Mouse (Mus musculus) myocyte (in vitro differentiated cells): ENCODE measurements at regions not wholly inside any gene's neighbourhood (a gene's known extent, or its start where the extent isn't known, plus 50 kb on each side); places are given as distances from the start of the nearest gene placed in this dataset.

Experiments used
- H3K27me3 ChIP-seq: one replicate; pipeline ENCODE4 v1.6.1; 2011; ENCODE audit not compliant: control insufficient read depth, insufficient read depth, insufficient read length
- H3K36me3 ChIP-seq: one replicate; pipeline ENCODE4 v1.6.1; 2011; ENCODE audit not compliant: control insufficient read depth, insufficient read depth
- H3K4me2 ChIP-seq: one replicate; pipeline ENCODE4 v1.6.1; 2011; ENCODE audit warnings: low read depth, control low read depth
- H3K4me3 ChIP-seq: one replicate; pipeline ENCODE4 v1.5.1; 2011; ENCODE audit warnings: mild to moderate bottlenecking, control low read depth, moderate library complexity
- H3K79me2 ChIP-seq: one replicate; pipeline ENCODE4 v1.6.1; 2011; ENCODE audit not compliant: control insufficient read depth, insufficient read depth
- H3ac ChIP-seq: one replicate; pipeline ENCODE4 v1.6.1; 2011; ENCODE audit not compliant: control insufficient read depth, insufficient read length
- CEBPB ChIP-seq: IDR thresholded peaks from 2 replicates; pipeline ENCODE4 v1.6.1; 2011; ENCODE audit warnings: mild to moderate bottlenecking, moderate library complexity; ENCODE audit not compliant: poor library complexity, insufficient read depth, severe bottlenecking
- E2F4 ChIP-seq: IDR thresholded peaks from one replicate; pipeline ENCODE4 v1.6.1; 2011; ENCODE audit warnings: mild to moderate bottlenecking, control low read depth, moderate library complexity; ENCODE audit not compliant: insufficient read depth
- MAX ChIP-seq: IDR thresholded peaks from one replicate; pipeline ENCODE4 v1.6.1; 2011; ENCODE audit warnings: low read depth, mild to moderate bottlenecking, control low read depth
- MYOD1 ChIP-seq, 3 experiments: IDR thresholded peaks; one replicate each; pipeline ENCODE4 v1.6.1; 2011; ENCODE audit warnings: control low read depth in 2 of 3, low read depth in 2 of 3, mild to moderate bottlenecking in 2 of 3, moderate library complexity in 1 of 3; ENCODE audit not compliant: insufficient read length in 2 of 3, control insufficient read depth in 1 of 3
- MYOG ChIP-seq, 3 experiments: IDR thresholded peaks; one replicate each; pipeline ENCODE4 v1.6.1; 2011; ENCODE audit warnings: control low read depth in 2 of 3, low read depth in 2 of 3, mild to moderate bottlenecking in 2 of 3; ENCODE audit not compliant: insufficient read length in 2 of 3, control insufficient read depth in 1 of 3, insufficient read depth in 1 of 3
- POLR2A ChIP-seq: IDR thresholded peaks from one replicate; pipeline ENCODE4 v1.6.1; 2011; ENCODE audit warnings: low read depth, mild to moderate bottlenecking, control low read depth, moderate library complexity; ENCODE audit not compliant: insufficient read length
- POLR2AphosphoS2 ChIP-seq: IDR thresholded peaks from one replicate; pipeline ENCODE4 v1.6.1; 2011; ENCODE audit warnings: low read depth, control low read depth; ENCODE audit not compliant: insufficient read length
- REST ChIP-seq: IDR thresholded peaks from one replicate; pipeline ENCODE4 v1.6.1; 2011; ENCODE audit warnings: mild to moderate bottlenecking, control low read depth, moderate library complexity; ENCODE audit not compliant: insufficient read depth, insufficient read length
- SRF ChIP-seq: IDR thresholded peaks from one replicate; pipeline ENCODE4 v1.6.1; 2011; ENCODE audit warnings: low read depth; ENCODE audit not compliant: control insufficient read depth, insufficient read length
- TCF12 ChIP-seq: IDR thresholded peaks from one replicate; pipeline ENCODE4 v1.6.1; 2011; ENCODE audit warnings: mild to moderate bottlenecking, control low read depth; ENCODE audit not compliant: poor library complexity, insufficient read depth, severe bottlenecking
- TCF3 ChIP-seq: IDR thresholded peaks from one replicate; pipeline ENCODE4 v1.6.1; 2011; ENCODE audit warnings: low read depth, control low read depth; ENCODE audit not compliant: insufficient read length
- USF1 ChIP-seq: IDR thresholded peaks from one replicate; pipeline ENCODE4 v1.6.1; 2011; ENCODE audit warnings: low read depth, mild to moderate bottlenecking, control low read depth, moderate library complexity

DNA sequence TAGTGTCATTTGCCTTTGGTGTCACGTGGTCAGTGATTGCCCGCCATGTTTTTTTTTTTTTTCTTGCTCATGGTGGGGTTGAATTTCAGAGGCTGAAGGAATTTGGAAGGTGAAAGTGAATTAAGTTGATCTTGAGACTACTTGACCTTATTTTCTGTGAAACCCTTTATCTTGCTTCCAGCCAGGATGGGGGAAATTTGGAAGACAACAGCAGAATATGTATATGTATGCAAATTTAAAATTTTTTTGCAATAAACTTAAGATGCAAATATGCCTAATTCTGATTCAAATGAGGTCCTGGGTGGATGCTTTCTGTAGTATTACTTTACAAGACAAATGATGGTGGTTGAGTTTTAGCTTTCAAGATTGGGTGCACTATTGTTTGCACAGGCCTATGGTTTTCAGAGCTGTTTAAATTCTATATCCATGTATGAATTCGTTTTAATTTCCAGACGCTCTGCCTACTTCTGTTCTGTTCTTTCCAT lies 315.6 kb downstream of the Bckdhb start:
- no peaks in the 10 kb centered on the region for H3K79me2 ChIP-seq
- no peaks in the 10 kb centered on the region for H3K36me3 ChIP-seq
- H3ac ChIP-seq: no peak overlapping the region
- no peak for TF ChIP-seq MAX
- TF ChIP-seq E2F4: no peak
- TF ChIP-seq SRF: no peak
- TF ChIP-seq MYOG (IDR thresholded peaks at IDR 0.05; ENCODE audit: control insufficient read depth in 1 of 3, insufficient read depth in 1 of 3, insufficient read length in 2 of 3, low read depth in 2 of 3): no peak
- TF ChIP-seq CEBPB: no peak
- TF ChIP-seq MYOD1 (IDR thresholded peaks at IDR 0.05; ENCODE audit: control insufficient read depth in 1 of 3, insufficient read length in 2 of 3, low read depth in 2 of 3): no peak
- TF ChIP-seq TCF12: no peak
- no peak for TF ChIP-seq TCF3
- no peak for TF ChIP-seq POLR2AphosphoS2
- no peak for TF ChIP-seq POLR2A
- no peak overlapping the region for H3K4me2 ChIP-seq
- H3K4me3 ChIP-seq: no peak overlapping the region
- H3K27me3 ChIP-seq: no peaks in the 10 kb centered on the region

DNA sequence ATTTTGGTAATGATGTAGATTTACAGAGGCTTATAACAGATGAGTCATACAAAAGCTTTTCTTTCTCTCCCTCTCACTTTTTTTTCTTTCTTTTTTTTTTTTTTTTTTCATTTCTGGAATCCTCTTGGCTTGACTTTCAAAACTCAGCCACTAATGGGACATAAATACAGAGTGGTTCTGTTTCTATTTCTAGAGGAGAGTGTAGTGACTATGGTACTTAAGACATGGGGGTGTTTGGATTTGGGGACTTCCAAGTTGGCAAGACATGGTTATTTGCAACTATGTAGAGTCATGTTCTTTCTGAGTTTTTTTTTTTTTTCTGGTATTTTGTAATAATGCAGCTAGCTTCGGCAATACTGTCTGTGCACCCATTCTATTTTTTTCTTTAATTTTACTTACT lies 324.8 kb downstream of the Bckdhb start:
- peak overlapping the region; percentile 12 for H3K4me2 ChIP-seq
- TF ChIP-seq MAX (no peak), SRF (no peak), MYOG (IDR thresholded peaks at IDR 0.05; ENCODE audit: control insufficient read depth in 1 of 3, insufficient read depth in 1 of 3, insufficient read length in 2 of 3, low read depth in 2 of 3) (no peak), REST (no peak), USF1 (no peak), POLR2A (no peak), CEBPB (no peak), E2F4 (no peak), TCF12 (no peak), MYOD1 (IDR thresholded peaks at IDR 0.05; ENCODE audit: control insufficient read depth in 1 of 3, insufficient read length in 2 of 3, low read depth in 2 of 3) (no peak), TCF3 (no peak), POLR2AphosphoS2 (no peak)
- H3K27me3 ChIP-seq: no peaks in the 10 kb centered on the region
- no peak overlapping the region for H3ac ChIP-seq
- no peak overlapping the region for H3K4me3 ChIP-seq
- H3K79me2 ChIP-seq: no peaks in the 10 kb centered on the region
- H3K36me3 ChIP-seq: no peaks in the 10 kb centered on the region

DNA sequence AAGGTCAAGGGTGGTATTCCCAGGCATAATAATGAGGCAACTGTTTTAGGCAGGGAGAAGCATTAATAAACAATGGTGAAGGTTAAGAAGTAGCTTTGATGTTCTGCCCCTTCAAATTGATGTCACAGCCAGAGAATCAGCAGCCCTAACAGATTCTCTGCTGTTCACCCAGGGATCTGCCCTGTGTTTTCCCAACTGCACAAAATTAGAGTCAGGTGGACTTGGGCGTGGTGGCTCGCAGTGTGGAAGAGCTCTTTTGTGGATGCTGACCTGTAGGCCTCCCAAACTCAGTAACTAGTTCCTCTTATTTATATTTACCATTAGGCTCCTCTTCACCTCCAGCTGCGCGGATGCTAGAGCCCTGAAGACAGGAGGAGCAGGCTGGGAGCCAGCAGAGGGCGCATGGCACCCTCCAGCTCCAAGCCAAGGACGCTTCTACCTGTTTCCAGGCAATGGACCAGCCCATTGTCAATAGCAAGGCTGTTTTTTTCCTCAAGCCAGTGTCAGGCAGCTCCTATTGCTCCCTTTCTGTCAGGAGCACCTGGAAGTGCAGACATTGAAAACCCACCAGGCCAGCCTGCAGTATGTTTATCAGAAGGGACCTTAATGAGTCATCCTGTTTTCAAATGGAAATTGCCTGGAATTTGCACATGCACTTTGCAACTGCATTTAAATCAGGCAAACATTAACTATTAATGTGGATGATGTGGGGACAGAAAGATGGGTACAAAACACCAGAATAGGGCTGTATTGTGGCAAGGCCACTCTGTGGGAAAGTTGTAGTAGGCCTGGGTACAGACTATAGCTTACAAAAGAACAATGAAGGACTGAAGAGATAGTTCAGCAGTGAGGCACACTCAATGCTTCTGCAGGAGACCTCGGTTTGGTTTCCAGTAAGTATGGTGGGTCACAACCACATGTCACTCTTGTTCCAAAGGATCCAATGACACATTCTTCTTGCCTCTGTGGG lies 328.4 kb downstream of the Bckdhb start:
- Histone ChIP-seq H3K27me3 (no peaks in the 10 kb centered on the region), H3ac (no peak overlapping the region), H3K79me2 (no peaks in the 10 kb centered on the region), H3K4me2 (no peak overlapping the region), H3K36me3 (no peaks in the 10 kb centered on the region), H3K4me3 (no peak overlapping the region)
- TF ChIP-seq SRF (no peak), POLR2A (no peak), POLR2AphosphoS2 (no peak), MYOG (IDR thresholded peaks at IDR 0.05; ENCODE audit: control insufficient read depth in 1 of 3, insufficient read depth in 1 of 3, insufficient read length in 2 of 3, low read depth in 2 of 3) (no peak), REST (no peak), MAX (no peak), USF1 (no peak), MYOD1 (IDR thresholded peaks at IDR 0.05; ENCODE audit: control insufficient read depth in 1 of 3, insufficient read length in 2 of 3, low read depth in 2 of 3) (no peak), TCF3 (no peak), E2F4 (no peak), CEBPB (no peak), TCF12 (no peak)

DNA sequence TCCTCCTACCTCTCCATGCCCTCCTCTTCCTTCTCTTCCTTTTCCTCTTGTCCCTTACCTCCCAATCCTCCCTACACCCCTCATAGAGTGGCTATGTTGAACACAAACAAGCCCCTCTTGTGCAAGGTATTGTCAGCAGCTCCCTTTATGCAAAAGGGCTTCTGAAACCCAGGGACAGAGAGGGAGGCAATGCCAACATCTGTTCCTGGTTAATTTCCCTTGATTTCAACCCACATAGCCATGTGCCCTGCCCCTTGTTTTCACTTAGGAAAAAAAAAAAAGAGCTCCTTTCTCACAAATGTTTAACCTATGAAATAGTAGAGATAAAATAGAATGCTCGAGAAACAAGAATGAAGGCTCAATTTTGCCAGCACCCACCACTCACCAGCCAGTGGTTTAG lies 333.5 kb downstream of the Bckdhb start:
- no peak overlapping the region for H3ac ChIP-seq
- H3K36me3 ChIP-seq: no peaks in the 10 kb centered on the region
- TF ChIP-seq MYOD1 (IDR thresholded peaks at IDR 0.05; ENCODE audit: control insufficient read depth in 1 of 3, insufficient read length in 2 of 3, low read depth in 2 of 3): no peak
- TF ChIP-seq CEBPB: no peak
- no peak for TF ChIP-seq E2F4
- no peaks in the 10 kb centered on the region for H3K27me3 ChIP-seq
- H3K4me2 ChIP-seq: no peak overlapping the region
- H3K79me2 ChIP-seq: no peaks in the 10 kb centered on the region
- H3K4me3 ChIP-seq: no peak overlapping the region
